Mouse (Mus musculus) forebrain, embryonic 11.5 days (tissue): ENCODE measurements around the gene Cdh18. TPM values are rescaled to one million over a fixed set of nuclear protein-coding genes. Genes with fewer than 3 reads are reported as not detected.
"Not testable (repeated sequence)": the region's sequence is repeated elsewhere in the genome, so short reads cannot be mapped to it uniquely, and the experiment has no call there.

ENCODE experiments used
- ATAC-seq: fragments of 200-750 bp; cut with Nextera tagmentation; replicated peaks from 2 replicates; pipeline ENCODE4 v1.8.0; 2017; ENCODE audit warnings: moderate TSS enrichment; ENCODE audit not compliant: low FRiP score
- DNase-seq: peaks from one replicate; pipeline ENCODE4 v3.0.0-alpha.2; 2017; ENCODE audit warnings: low spot score
- H3K27ac ChIP-seq: fragments of 300-500 bp; sonication (generic); 2 replicates; pipeline ENCODE4 v1.5.1; 2014; ENCODE audit warnings: low read depth, low read length
- H3K27me3 ChIP-seq: fragments of 300-500 bp; sonication (generic); 2 replicates; pipeline ENCODE4 v1.6.1; 2014; ENCODE audit warnings: mild to moderate bottlenecking, low read length, mixed read lengths; ENCODE audit not compliant: control insufficient read depth, insufficient read depth
- H3K36me3 ChIP-seq: fragments of 300-500 bp; sonication (generic); 2 replicates; pipeline ENCODE4 v1.6.1; 2014; ENCODE audit warnings: mild to moderate bottlenecking, low read length, moderate library complexity, mixed read lengths; ENCODE audit not compliant: control insufficient read depth, insufficient read depth
- H3K4me1 ChIP-seq: fragments of 300-500 bp; sonication (generic); replicated peaks from 2 replicates; pipeline ENCODE4 v1.6.1; 2014; ENCODE audit warnings: low read length, mixed read lengths; ENCODE audit not compliant: control insufficient read depth, insufficient read depth
- H3K4me2 ChIP-seq: fragments of 300-500 bp; sonication (generic); 2 replicates; pipeline ENCODE4 v1.6.1; 2014; ENCODE audit warnings: low read depth, mild to moderate bottlenecking, low read length, moderate library complexity, mixed read lengths; ENCODE audit not compliant: severe bottlenecking
- H3K4me3 ChIP-seq: fragments of 300-500 bp; sonication (generic); 2 replicates; pipeline ENCODE4 v1.5.1; 2014; ENCODE audit warnings: low read depth, low read length
- H3K9ac ChIP-seq: fragments of 300-500 bp; sonication (generic); 2 replicates; pipeline ENCODE4 v1.6.1; 2014; ENCODE audit warnings: low read length
- H3K9me3 ChIP-seq: fragments of 300-500 bp; sonication (generic); 2 replicates; pipeline ENCODE4 v1.6.1; 2016; ENCODE audit warnings: low read length, mixed read lengths; ENCODE audit not compliant: control insufficient read depth
- WGBS: fragments of 180-500 bp; shearing (Covaris S2); extraction: QIAGEN DNeasy Blood & Tissue Kit; methylation state at CpG from one replicate; pipeline ENCODE4 v1.1.7; 2014; 5-methylcytosine and 5-hydroxymethylcytosine counted together
- polyA plus RNA-seq: library from polyadenylated mRNA; unstranded; fragments of >200 nt; fragmentation: Nextera tagmentation; extraction: Ambion mirVana; gene quantifications from 2 replicates; pipeline ENCODE4 v1.2.1, GENCODE M21; 2014

Cdh18 gene
- polyA plus RNA-seq, 1 experiment from 2014 or later, result 0.11 TPM

- DNase-seq, result no peak
- Histone ChIP-seq H3K9ac (no peak overlapping the region), H3K4me2 (no peak overlapping the region), H3K27me3 (no peaks in the 10 kb centered on the region), H3K9me3 (no peaks in the 10 kb centered on the region), H3K4me3 (no peak overlapping the region), H3K4me1 (no peaks in the 10 kb centered on the region), H3K36me3 (no peaks in the 10 kb centered on the region), H3K27ac (no peak overlapping the region)
- 86% methylated on average over 2 of the region's 2 CpGs for WGBS
- ATAC-seq, result no peak
Measured at GRCm38 (mm10) chr15:23052006-23052405, 503.2 kb downstream of the Cdh18 start.

DNA sequence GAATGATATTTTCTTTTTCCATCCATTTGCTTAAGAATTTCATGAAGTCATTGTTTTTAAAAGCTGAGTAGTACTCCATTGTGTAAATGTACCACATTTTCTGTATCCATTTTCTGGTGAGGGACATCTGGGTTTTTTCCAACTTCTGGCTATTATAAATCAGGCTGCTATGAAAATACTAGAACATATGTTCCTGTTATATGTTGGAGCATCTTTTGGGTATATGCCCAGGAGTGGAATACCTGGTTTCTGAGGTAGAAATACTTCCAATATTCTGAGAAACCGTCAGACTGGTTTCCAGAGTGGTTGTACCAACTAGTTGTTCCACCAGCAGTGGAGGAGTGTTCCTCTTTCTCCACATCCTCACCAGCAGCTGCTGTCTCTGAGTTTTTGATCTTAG is 536.5 kb downstream of the Cdh18 start:
- not testable (repeated sequence) for DNase-seq, H3K4me2 ChIP-seq, H3K4me3 ChIP-seq, H3K36me3 ChIP-seq, H3K4me1 ChIP-seq, H3K27ac ChIP-seq, H3K9ac ChIP-seq, H3K27me3 ChIP-seq, ATAC-seq, H3K9me3 ChIP-seq
- 97% methylated on average over 1 of the region's 1 CpGs for whole genome bisulfite sequencing

DNA sequence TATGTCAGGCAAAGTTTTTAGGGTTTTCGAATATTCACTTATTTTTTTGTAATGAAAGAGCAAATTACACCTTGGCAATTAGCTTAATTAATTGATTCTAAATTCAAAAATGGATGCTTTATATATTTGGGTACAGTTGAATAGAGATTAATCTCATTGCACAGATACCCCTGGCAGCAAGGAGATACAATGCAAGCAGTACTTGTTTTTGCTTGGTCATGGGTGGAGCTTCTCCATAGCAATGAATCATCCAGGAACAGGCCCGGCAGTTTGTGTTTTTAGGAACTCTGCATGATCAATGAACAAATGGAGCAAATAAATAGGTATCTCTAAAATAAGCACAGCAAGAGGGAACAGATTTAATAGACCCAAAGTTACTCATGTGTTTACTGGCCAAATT is 538.7 kb downstream of the Cdh18 start:
- H3K4me2 ChIP-seq, result no peak overlapping the region

GRCm38 (mm10) chr15:23096601-23097000 is 547.8 kb downstream of the Cdh18 start:
- Histone ChIP-seq H3K27me3 (no peaks in the 10 kb centered on the region), H3K27ac (no peak overlapping the region), H3K4me3 (no peak overlapping the region), H3K36me3 (no peaks in the 10 kb centered on the region), H3K9me3 (no peaks in the 10 kb centered on the region), H3K4me1 (no peaks in the 10 kb centered on the region), H3K4me2 (no peak overlapping the region), H3K9ac (no peak overlapping the region)
- ATAC-seq (no peak), DNase-seq (no peak)
- WGBS, result 80% methylated on average over 5 of the region's 5 CpGs

More for the DNA sequence above, 538.7 kb downstream of the Cdh18 start:
- Histone ChIP-seq H3K9ac (no peak overlapping the region), H3K27ac (no peak overlapping the region), H3K4me1 (no peaks in the 10 kb centered on the region), H3K9me3 (no peaks in the 10 kb centered on the region), H3K36me3 (no peaks in the 10 kb centered on the region), H3K27me3 (no peaks in the 10 kb centered on the region), H3K4me3 (no peak overlapping the region)
- 80% methylated on average over 2 of the region's 2 CpGs for WGBS
- ATAC-seq (no peak), DNase-seq (no peak)

- Histone ChIP-seq H3K9ac (no peak overlapping the region), H3K4me3 (no peak overlapping the region), H3K4me2 (no peak overlapping the region), H3K36me3 (no peaks in the 10 kb centered on the region), H3K4me1 (no peaks in the 10 kb centered on the region), H3K27ac (no peak overlapping the region), H3K27me3 (no peaks in the 10 kb centered on the region), H3K9me3 (no peaks in the 10 kb centered on the region)
- 38% methylated on average over 5 of the region's 5 CpGs for WGBS
- no peak for ATAC-seq
- DNase-seq, result no peak
Measured at GRCm38 (mm10) chr15:23104668-23105380, 556.0 kb downstream of the Cdh18 start.

GRCm38 (mm10) chr15:23134950-23135715 is 586.3 kb downstream of the Cdh18 start:
- Histone ChIP-seq H3K4me3 (no peak overlapping the region), H3K9ac (no peak overlapping the region), H3K27ac (no peak overlapping the region), H3K4me2 (no peak overlapping the region), H3K4me1 (no peaks in the 10 kb centered on the region), H3K27me3 (no peaks in the 10 kb centered on the region), H3K9me3 (no peaks in the 10 kb centered on the region), H3K36me3 (no peaks in the 10 kb centered on the region)
- 46% methylated on average over 6 of the region's 6 CpGs for WGBS
- DNase-seq, result no peak
- ATAC-seq, result no peak

DNA sequence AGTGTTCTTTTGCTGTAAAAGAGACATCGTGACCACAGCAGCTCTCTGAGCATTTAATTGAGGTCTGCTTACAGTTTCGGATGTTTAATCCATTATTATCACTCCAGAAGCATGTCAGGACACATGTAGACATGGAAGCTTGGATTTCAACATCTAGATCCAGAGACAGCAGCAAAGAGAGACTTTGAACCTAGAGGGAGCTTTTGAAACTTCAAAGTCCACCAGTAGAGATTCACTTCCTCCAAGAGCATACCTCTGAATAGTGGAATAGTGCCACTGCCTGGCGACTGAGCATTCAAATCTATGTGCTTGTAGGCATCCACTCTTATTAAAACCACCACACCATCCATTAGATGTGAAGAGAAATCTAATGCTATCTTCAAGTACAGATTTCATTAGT is 588.1 kb downstream of the Cdh18 start:
- no peaks in the 10 kb centered on the region for H3K4me1 ChIP-seq
- no peaks in the 10 kb centered on the region for H3K27me3 ChIP-seq
- no peak overlapping the region for H3K9ac ChIP-seq
- no peak overlapping the region for H3K4me3 ChIP-seq
- H3K4me2 ChIP-seq, result no peak overlapping the region
- no peaks in the 10 kb centered on the region for H3K36me3 ChIP-seq
- ATAC-seq (no peak), DNase-seq (no peak)
- no peak overlapping the region for H3K27ac ChIP-seq
- WGBS, result 90% methylated on average over 3 of the region's 3 CpGs
- no peaks in the 10 kb centered on the region for H3K9me3 ChIP-seq

DNA sequence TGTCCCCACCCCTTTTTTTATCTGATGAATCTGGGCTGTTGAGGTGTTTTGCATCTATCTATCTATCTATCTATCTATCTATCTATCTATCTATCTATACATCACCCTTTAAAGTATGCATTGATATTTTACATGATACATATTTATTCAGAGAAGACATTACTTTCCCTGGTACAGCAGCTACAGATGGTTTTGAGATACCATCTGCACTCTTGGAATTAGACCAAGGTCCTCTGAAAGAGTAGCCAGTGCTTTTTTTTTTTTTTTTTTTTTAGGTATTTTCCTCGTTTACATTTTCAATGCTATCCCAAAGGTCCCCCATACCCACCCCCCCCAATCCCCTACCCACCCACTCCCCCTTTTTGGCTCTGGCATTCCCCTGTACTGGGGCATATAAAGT is 594.1 kb downstream of the Cdh18 start:
- not testable (repeated sequence) for H3K4me1 ChIP-seq, H3K4me3 ChIP-seq, H3K4me2 ChIP-seq, H3K36me3 ChIP-seq, H3K27me3 ChIP-seq, ATAC-seq, H3K9me3 ChIP-seq, H3K27ac ChIP-seq, DNase-seq, H3K9ac ChIP-seq
- WGBS, result no CpG with 5 or more reads among the region's 1 CpGs

DNA sequence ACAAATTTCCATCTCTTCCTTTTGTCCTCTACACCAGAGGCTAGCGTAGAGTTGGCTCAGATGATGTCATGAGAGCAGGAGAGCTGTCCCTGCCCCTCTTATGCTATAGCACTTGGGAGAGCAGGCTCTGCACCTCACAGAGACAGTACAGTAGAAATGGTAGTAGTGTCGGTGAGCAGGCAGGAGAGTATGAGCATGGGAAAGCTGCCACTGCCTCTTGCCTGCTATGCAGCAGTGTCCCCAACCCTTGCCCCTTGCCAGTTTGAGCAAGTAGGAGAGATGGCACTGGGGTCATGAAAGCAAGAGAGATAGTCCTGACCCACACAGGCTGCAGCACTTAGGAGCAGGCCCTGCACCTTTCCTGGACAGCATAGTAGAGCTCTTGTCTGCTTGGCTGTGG is 607.1 kb downstream of the Cdh18 start:
- Histone ChIP-seq H3K4me1 (no peaks in the 10 kb centered on the region), H3K4me2 (no peak overlapping the region), H3K9me3 (no peaks in the 10 kb centered on the region), H3K27ac (no peak overlapping the region), H3K4me3 (no peak overlapping the region), H3K36me3 (no peaks in the 10 kb centered on the region), H3K27me3 (no peaks in the 10 kb centered on the region), H3K9ac (no peak overlapping the region)
- ATAC-seq (no peak), DNase-seq (no peak)
- 85% methylated on average over 2 of the region's 2 CpGs for WGBS
